Mouse (Mus musculus): ENCODE measurements around the gene P4ha1. TPM values are rescaled to one million over a fixed set of nuclear protein-coding genes. Genes with fewer than 3 reads are reported as not detected.

The P4ha1 gene
- polyA plus RNA-seq, 1 experiment, result 46.3 TPM

DNA sequence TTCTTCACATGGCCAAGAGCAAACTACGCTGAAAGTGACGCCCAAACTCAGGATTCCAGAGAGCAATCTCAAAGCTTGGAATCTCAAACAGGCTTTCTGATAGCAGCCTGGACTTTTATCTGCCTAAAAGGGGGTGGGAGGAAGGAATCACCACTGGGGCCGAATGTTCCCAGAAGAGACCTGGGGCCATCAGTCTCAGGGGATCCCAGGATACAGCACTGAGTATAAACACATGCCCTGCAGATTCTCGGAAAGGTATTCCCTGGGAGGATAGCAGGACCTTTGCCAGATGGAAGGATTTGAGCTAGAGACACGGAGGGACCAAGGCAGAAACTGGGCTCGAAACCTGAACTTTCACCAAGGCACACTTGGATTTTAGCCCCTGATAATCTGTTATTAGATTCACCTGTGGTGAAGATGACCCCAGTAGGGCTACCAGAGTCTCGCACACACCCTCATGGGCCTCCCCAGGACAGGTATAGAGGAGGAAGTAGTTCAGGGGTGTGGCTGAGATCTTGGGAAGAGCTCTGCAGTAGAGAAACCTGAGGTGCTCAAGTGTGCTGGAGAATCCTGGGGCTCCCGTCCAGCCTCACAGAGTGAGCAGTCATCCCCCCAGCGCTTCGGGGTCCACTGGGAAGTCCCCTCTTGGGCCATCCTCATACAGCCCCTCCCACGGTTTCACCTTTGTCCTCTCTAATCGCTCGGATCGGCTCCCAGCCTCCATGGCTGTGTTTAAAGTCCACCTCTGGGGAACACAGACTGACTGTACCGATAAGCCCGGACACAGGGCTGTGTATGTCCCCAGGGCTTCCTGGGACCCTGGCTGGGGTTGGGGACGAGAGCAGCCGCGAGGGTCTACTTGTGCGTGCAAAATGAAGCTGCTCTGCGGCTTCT is 80.0 kb downstream of the P4ha1 start, which contains the start of gene Pla2g12b:
TSS of gene Pla2g12b (plus strand) at position 762 of the 894 bp plus-strand sequence.
- H3K9me3 ChIP-seq (replicated peaks; ENCODE audit: control insufficient read depth, insufficient read depth, low read length, poor library complexity, severe bottlenecking), result no peaks in the 10 kb centered on the region
- no peaks in the 10 kb centered on the region; the same call in 1 of the 2 replicates for H3K27me3 ChIP-seq (ENCODE audit: control insufficient read depth, insufficient read depth, low read length, poor library complexity, severe bottlenecking)
- H3K4me1 ChIP-seq (ENCODE audit: control insufficient read depth, insufficient read depth, low read length), result peaks cover 6% of the 10 kb centered on the region
- no peak within 1 kb of the TSS for H3K4me3 ChIP-seq (ENCODE audit: low read depth, low read length)
- no peak within 1 kb of the TSS for H3K27ac ChIP-seq (ENCODE audit: insufficient read depth, low read length)
- no peak within 1 kb of the TSS for H3K9ac ChIP-seq (ENCODE audit: low read depth, poor library complexity, severe bottlenecking)
- H3K36me3 ChIP-seq (ENCODE audit: control insufficient read depth, insufficient read depth, low read length, poor library complexity, severe bottlenecking), result no peaks in the 10 kb centered on the region
- TF ChIP-seq EP300 (IDR thresholded peaks at IDR 0.05; ENCODE audit: insufficient read depth, low read depth, low read length) (no peak), POLR2A (IDR thresholded peaks at IDR 0.05; ENCODE audit: insufficient read depth, low read length) (no peak), CTCF (IDR thresholded peaks at IDR 0.05; ENCODE audit: low read depth, low read length) (no peak)

GRCm38 (mm10) chr10:59403793-59404149 is 80.7 kb downstream of the P4ha1 start:
- H3K9ac ChIP-seq (ENCODE audit: low read depth, poor library complexity, severe bottlenecking), result no peak overlapping the region
- H3K4me1 ChIP-seq (ENCODE audit: control insufficient read depth, insufficient read depth, low read length), result peaks cover 6% of the 10 kb centered on the region
- no peaks in the 10 kb centered on the region for H3K36me3 ChIP-seq (ENCODE audit: control insufficient read depth, insufficient read depth, low read length, poor library complexity, severe bottlenecking)
- no peak for TF ChIP-seq CTCF (IDR thresholded peaks at IDR 0.05; ENCODE audit: low read depth, low read length)
- no peaks in the 10 kb centered on the region; the same call in 1 of the 2 replicates for H3K27me3 ChIP-seq (ENCODE audit: control insufficient read depth, insufficient read depth, low read length, poor library complexity, severe bottlenecking)
- H3K27ac ChIP-seq (ENCODE audit: insufficient read depth, low read length), result no peak overlapping the region
- no peak overlapping the region for H3K4me3 ChIP-seq (ENCODE audit: low read depth, low read length)
- H3K9me3 ChIP-seq (replicated peaks; ENCODE audit: control insufficient read depth, insufficient read depth, low read length, poor library complexity, severe bottlenecking), result no peaks in the 10 kb centered on the region

DNA sequence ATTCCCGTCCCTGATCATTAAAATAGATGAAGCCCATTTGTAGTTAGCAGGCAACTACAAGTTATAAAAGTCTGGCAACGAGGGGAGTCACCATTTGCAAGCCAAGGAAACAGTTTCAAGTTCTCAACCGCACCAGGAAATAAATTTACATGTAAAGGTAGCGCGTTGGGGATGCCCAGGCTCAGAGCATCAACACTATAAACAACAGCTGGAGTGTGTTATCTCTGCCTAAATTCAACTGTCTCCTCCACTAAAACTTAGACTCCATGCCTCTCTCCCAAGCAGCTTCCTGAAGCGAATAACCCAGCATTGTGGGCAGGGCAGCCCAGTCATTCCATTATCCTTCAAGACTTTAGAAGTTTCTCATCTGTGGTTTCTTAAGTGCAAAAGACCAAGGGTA is 85.4 kb downstream of the P4ha1 start:
- no peak overlapping the region for H3K27ac ChIP-seq (ENCODE audit: insufficient read depth, low read length)
- no peak overlapping the region for H3K9ac ChIP-seq (ENCODE audit: low read depth, poor library complexity, severe bottlenecking)
- no peaks in the 10 kb centered on the region for H3K36me3 ChIP-seq (ENCODE audit: control insufficient read depth, insufficient read depth, low read length, poor library complexity, severe bottlenecking)
- TF ChIP-seq EP300 (IDR thresholded peaks at IDR 0.05; ENCODE audit: insufficient read depth, low read depth, low read length), result no peak
- no peak for TF ChIP-seq CTCF (IDR thresholded peaks at IDR 0.05; ENCODE audit: low read depth, low read length)
- TF ChIP-seq POLR2A (IDR thresholded peaks at IDR 0.05; ENCODE audit: insufficient read depth, low read length), result no peak
- no peak overlapping the region for H3K4me3 ChIP-seq (ENCODE audit: low read depth, low read length)
- H3K4me1 ChIP-seq (ENCODE audit: control insufficient read depth, insufficient read depth, low read length), result peaks cover 3% of the 10 kb centered on the region
- H3K9me3 ChIP-seq (replicated peaks; ENCODE audit: control insufficient read depth, insufficient read depth, low read length, poor library complexity, severe bottlenecking), result no peaks in the 10 kb centered on the region
- no peaks in the 10 kb centered on the region for H3K27me3 ChIP-seq (ENCODE audit: control insufficient read depth, insufficient read depth, low read length, poor library complexity, severe bottlenecking)

- H3K9ac ChIP-seq (ENCODE audit: low read depth, poor library complexity, severe bottlenecking), result no peak overlapping the region
- H3K27me3 ChIP-seq (ENCODE audit: control insufficient read depth, insufficient read depth, low read length, poor library complexity, severe bottlenecking), result no peaks in the 10 kb centered on the region
Measured at GRCm38 (mm10) chr10:59410264-59410663, 87.2 kb downstream of the P4ha1 start.

GRCm38 (mm10) chr10:59413711-59414110 is 90.6 kb downstream of the P4ha1 start:
- Histone ChIP-seq H3K27ac (ENCODE audit: insufficient read depth, low read length) (no peak overlapping the region), H3K27me3 (ENCODE audit: control insufficient read depth, insufficient read depth, low read length, poor library complexity, severe bottlenecking) (no peaks in the 10 kb centered on the region), H3K9me3 (replicated peaks; ENCODE audit: control insufficient read depth, insufficient read depth, low read length, poor library complexity, severe bottlenecking) (no peaks in the 10 kb centered on the region), H3K9ac (ENCODE audit: low read depth, poor library complexity, severe bottlenecking) (no peak overlapping the region), H3K4me3 (ENCODE audit: low read depth, low read length) (no peak overlapping the region), H3K4me1 (ENCODE audit: control insufficient read depth, insufficient read depth, low read length) (no peaks in the 10 kb centered on the region), H3K36me3 (ENCODE audit: control insufficient read depth, insufficient read depth, low read length, poor library complexity, severe bottlenecking) (no peaks in the 10 kb centered on the region)
- no peak for TF ChIP-seq POLR2A (IDR thresholded peaks at IDR 0.05; ENCODE audit: insufficient read depth, low read length)
- no peak for TF ChIP-seq EP300 (IDR thresholded peaks at IDR 0.05; ENCODE audit: insufficient read depth, low read depth, low read length)
- peak; percentile 33 for TF ChIP-seq CTCF (IDR thresholded peaks at IDR 0.05; ENCODE audit: low read depth, low read length)

More at GRCm38 (mm10) chr10:59410264-59410663, 87.2 kb downstream of the P4ha1 start:
- TF ChIP-seq POLR2A (IDR thresholded peaks at IDR 0.05; ENCODE audit: insufficient read depth, low read length) (no peak), EP300 (IDR thresholded peaks at IDR 0.05; ENCODE audit: insufficient read depth, low read depth, low read length) (no peak), CTCF (IDR thresholded peaks at IDR 0.05; ENCODE audit: low read depth, low read length) (no peak)
- Histone ChIP-seq H3K36me3 (ENCODE audit: control insufficient read depth, insufficient read depth, low read length, poor library complexity, severe bottlenecking) (no peaks in the 10 kb centered on the region), H3K9me3 (replicated peaks; ENCODE audit: control insufficient read depth, insufficient read depth, low read length, poor library complexity, severe bottlenecking) (no peaks in the 10 kb centered on the region), H3K4me3 (ENCODE audit: low read depth, low read length) (no peak overlapping the region), H3K4me1 (ENCODE audit: control insufficient read depth, insufficient read depth, low read length) (no peaks in the 10 kb centered on the region), H3K27ac (ENCODE audit: insufficient read depth, low read length) (no peak overlapping the region)

DNA sequence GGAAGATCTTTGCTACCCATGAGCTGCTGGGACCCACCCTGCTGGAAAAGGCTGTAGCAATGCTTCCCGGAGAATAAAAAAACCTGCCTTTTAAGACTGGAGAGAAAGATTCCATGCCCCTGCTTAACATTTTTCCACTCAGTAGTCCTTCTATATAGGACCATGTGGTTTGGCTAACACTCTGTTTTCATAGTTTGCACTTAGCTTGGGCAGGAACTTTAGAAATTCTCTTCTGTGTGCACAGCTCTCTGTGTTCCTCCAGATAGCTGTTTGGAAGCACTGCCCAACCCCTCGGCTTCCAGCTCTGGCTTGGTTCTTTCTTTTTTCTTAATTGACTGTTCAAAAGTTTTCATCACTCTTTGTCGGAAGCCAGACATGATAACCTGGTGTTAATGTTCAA is 93.5 kb downstream of the P4ha1 start:
- no peaks in the 10 kb centered on the region for H3K36me3 ChIP-seq (ENCODE audit: control insufficient read depth, insufficient read depth, low read length, poor library complexity, severe bottlenecking)
- no peaks in the 10 kb centered on the region for H3K9me3 ChIP-seq (replicated peaks; ENCODE audit: control insufficient read depth, insufficient read depth, low read length, poor library complexity, severe bottlenecking)
- TF ChIP-seq POLR2A (IDR thresholded peaks at IDR 0.05; ENCODE audit: insufficient read depth, low read length) (no peak), CTCF (IDR thresholded peaks at IDR 0.05; ENCODE audit: low read depth, low read length) (no peak), EP300 (IDR thresholded peaks at IDR 0.05; ENCODE audit: insufficient read depth, low read depth, low read length) (no peak)

More for the DNA sequence above, 93.5 kb downstream of the P4ha1 start:
- Histone ChIP-seq H3K9ac (ENCODE audit: low read depth, poor library complexity, severe bottlenecking) (no peak overlapping the region), H3K27me3 (ENCODE audit: control insufficient read depth, insufficient read depth, low read length, poor library complexity, severe bottlenecking) (no peaks in the 10 kb centered on the region), H3K27ac (ENCODE audit: insufficient read depth, low read length) (no peak overlapping the region), H3K4me1 (ENCODE audit: control insufficient read depth, insufficient read depth, low read length) (no peaks in the 10 kb centered on the region), H3K4me3 (ENCODE audit: low read depth, low read length) (no peak overlapping the region)
